Mouse (Mus musculus): ENCODE measurements around the gene D5Ertd579e.
A peak's percentile ranks its signal among the peaks of the same experiment; 100 is the strongest.

Gene D5Ertd579e

DNA sequence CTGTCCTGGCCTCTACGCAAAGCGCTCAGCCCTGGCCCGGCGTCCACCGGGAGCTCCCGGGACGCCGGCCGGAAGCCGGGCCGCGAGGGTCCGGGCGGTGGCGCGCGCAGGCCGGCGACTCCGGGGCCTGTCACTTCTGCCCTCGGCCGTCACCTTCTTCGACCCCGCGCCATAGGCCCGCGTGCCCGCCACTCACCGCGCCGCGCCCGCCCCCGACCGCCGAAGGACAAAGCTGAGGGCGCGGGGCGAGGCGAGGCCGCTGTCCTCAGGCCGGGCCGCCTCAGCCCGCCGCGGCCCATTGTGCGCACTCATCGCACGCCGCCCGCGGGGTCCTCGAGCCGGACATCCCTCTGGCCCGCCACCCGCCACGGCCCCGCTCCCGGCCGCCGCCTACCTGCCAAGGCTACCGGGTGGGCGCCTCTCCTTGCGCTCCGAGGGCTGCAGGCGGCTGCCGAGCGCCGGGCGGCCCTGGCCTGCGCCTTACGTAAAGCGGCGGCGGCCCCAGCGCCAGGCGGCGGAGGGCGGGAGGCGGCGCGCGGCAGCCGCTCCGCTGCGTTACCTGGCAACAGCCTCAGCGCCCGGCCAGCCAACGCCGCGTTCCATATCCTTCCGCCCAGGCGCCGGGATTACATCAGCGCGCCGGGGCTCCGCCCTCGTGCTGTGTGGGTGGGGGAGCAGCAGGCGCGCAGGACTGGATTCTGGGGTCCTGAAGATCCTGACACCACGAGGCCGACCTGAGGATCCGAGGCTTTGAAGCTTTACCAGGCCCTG, at the start of gene D5Ertd579e:
TSS of gene D5Ertd579e (minus strand) at position 564 of the 771 bp plus-strand sequence.
- peak; percentile 94 for DNase-seq (ENCODE audit: low spot score)

DNA sequence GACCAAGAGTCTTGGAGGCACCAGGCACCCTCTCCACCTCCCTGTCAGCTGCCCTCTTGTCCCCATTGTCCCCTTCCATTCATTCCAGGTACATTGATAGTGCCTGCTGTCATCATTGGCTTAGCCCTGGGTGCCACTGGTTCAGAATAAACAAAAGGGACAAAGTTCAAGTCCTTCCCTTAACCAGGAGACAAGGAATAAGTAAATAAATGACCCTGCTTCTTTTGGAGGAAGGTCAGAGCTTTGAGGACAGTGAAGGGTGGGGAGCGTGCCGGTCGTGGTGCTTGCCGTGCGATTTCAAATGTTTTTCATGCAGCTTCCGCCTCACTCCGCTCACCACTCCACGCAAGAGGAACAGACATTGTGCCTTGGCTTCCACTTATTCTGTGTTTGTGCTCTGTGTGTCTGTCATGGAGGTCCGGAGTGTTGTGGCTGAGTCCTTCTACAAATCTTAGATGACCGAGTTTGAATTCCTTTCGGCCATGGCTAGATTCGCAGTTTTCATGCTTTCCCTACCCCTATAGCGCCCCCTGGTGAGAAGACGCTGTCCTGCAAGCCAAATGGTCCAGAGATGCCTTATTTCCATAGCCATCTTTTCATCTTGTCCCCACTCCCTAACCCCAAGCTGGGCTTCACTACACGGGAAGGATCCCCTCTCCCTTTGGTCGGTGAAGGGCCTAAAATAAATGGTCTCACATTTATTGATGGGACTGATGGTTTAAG, 46.5 kb upstream of the D5Ertd579e start:
- peak; percentile 89 for DNase-seq (ENCODE audit: low spot score)

DNA sequence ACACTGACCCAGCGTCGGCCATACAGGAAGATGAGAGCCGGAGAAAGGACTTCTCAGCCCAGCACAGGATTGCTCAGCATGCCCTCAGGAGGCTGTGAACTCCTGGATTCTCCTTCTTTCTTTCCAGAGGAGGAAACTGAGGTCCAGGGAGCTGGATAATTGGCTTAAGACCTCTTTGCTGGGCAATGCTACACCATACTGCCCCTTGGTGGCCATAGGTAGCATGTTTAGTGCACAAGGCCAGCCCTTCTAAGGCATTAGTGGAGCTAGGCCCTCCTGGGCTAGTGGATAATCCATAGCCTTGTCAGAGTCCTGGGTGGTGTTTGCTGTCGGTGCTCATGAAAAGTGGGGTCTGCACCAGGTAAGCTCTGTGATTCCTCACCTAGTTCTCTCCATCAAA, 44.0 kb upstream of the D5Ertd579e start:
- no peak for DNase-seq (ENCODE audit: low spot score)

DNA sequence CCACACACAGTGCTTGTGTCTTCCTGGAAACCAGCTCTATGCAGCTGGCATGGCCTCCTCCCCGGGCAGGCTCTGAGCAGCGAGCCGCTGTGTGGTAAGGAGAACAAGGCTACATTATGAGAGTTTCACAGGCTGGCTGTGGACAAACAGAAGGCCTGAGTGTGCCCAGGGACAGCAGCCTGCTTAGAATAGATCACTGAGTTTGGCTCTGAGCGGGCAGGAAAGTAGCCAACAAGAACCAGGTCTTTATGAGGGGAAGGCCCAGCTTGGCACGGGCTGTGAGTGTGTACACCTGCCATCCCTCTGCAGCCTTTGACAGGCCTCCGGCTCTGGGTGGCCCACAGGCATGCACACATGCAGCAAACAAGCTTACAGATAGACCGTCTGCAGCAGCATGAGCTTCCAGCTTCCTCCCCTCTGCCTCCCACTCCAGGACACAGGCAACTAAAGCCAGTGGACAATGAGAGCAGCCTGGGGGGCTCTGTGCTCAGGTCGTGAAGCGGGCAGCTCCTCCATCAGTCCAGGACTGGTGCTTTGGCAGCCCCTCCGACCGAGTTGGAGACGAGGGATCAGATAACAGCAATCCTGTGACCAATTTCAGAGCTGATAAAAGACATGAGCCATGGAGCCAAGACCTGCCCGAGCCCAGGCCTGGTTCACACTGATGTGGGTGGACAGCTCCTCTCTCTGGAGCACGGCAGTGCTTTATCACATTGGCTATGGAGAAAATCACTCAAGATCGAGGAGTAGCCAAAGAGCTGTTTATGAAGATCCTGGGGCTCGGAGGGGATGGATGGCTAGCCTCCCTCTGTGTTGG, 43.2 kb upstream of the D5Ertd579e start:
- no peak for DNase-seq (ENCODE audit: low spot score)

DNA sequence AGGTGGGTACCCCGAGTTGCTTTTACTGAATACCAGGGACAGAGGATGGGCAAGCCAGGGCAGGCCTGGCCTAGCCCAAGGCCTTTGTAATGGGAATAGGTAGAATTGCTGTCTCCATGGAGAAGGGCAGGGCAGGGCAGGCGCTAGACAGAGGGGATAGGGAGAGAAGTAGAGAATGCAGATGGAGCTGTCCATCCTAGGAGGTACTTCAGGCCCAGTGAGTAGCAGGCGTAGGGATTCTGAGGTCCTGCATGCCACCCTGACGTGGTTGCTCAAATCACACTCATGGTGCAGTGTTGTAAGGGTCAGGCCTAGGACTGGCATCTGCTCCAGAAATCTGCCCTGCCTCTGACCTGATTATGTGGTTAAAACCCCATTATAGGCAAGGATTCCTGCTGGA, 41.9 kb upstream of the D5Ertd579e start:
- DNase-seq (ENCODE audit: low spot score): no peak

DNA sequence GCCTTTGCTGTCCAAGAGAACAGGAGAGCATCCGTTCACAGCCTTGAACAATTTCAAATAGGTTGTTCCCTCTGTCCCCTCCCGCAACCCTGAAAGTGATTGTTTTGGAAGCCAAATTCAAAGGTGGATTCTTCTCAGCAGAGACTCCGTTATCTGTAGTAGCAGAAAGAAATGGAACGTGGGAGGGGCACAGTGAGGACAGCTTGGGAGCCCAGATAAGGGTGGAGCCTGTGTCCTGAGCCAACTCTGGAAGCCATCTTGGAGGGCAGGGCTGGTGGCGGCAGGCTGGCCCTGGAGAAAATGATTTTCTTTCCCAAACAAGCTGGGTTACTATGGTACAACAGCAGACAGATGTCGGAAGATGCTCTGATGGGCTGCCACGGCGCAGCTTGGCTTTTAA, 40.2 kb upstream of the D5Ertd579e start:
- DNase-seq (ENCODE audit: low spot score): no peak

DNA sequence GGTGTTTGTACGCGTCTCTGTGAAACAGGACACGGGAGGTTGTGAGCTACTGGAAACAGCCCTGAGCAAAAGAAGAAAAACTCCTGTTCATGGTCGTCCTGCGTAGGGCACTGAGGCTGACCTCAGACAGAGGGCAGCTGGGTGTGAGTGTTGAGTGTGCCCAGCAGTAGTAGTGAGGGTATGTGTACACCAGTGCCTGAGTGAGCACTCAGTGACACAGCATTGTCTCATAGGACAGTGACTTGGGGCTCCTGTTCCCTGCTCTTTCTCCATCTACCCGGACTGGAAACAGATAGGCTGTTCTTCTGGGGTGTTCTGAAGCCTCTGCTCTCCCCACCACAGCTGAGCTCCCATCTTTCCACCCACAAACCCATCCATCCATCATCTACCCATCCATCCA, 39.3 kb upstream of the D5Ertd579e start:
- no peak for DNase-seq (ENCODE audit: low spot score)

DNA sequence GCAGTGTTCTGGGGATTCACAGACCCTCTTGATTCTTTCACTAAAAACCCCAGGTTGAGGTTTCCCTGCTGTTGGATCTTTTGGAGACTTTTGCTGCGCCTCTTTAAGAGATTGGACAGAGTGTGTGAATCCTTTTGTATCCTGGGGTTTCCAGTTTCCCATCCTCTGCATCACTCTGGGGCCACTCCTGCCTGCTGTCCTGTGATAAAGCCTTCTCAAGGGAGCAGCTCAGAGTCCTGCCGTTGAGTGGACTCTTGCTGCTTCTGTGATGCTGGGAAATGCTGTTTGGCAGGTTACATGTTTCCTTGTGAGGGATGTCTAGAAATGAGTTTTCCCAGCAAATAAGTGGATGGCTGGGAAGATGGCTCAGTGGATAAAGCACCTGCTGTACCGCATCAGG, 37.6 kb upstream of the D5Ertd579e start:
- no peak for DNase-seq (ENCODE audit: low spot score)

DNA sequence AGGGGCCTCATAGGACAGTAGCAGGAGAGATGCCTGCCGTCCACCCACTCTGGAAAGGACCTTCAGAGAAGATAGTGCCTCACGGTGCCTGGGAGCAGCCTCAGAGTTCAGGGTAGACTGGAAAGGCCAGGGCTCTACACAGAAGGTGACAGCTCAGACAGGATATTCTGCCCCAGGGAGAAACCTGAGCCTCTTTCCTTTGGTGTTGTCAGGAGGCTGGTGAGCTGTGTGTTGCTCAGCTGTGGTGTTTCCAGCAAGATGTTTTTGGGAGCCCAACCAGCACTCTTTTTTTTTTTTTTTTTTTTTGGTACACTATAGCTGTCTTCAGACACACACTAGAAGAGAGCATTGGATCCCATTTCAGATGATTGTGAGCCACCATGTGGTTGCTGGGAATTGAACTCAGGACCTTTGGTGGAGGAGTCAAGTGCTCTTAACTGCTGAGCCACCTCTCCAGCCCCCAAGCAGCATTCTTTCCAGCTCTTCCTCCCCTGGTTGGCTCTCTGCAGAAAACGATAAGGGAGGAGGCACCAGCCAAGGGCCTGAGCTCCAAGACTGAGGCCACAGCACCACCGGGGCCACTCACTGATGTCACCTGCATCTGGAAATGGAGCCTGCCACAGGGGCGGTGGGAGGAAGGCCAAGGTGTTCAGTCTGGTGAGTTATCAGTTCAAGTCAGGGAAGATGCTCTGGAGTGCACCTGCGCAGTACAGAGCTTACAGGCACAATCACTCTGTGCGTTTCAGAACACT, 36.3 kb upstream of the D5Ertd579e start:
- no peak for DNase-seq (ENCODE audit: low spot score)

DNA sequence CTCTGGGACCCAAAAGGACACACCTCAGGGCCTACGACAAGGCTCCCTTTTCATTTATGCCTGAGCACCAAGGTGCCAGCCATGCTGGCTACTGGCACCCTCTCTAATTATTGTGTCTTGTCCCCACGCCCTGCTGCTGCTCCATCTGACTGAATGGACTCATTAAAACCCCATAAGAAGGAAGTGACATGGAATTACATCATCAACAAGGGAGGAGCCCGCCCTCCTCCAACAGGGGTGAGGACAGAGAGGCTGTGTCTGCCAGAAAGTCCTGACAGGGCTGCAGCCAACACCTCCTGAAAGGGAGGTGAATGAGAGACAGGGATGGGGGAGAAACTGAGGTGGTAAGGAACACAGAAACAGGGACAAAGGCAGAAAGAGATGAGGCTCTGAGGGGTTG, 34.9 kb upstream of the D5Ertd579e start:
- no peak for DNase-seq (ENCODE audit: low spot score)

DNA sequence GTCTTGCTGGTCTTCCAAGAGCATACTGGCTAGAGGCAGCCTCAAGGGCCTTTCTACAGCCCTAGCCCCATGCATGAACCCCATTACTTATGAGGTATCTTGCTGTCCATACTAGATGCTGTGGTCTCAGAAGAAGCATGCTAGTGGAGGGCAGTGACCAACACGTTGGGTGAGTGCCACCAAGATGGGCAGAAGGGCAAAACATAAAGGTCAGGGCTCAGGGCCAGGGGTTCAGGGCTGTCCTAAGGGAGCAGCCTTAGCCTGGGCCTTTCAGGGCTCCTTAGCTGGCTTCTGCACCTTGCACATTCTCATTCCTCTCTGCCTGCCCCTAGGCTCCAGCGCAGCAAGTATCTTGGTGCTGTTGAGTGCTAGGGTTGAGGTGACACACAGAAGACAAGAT, 34.1 kb upstream of the D5Ertd579e start:
- no peak for DNase-seq (ENCODE audit: low spot score)

DNA sequence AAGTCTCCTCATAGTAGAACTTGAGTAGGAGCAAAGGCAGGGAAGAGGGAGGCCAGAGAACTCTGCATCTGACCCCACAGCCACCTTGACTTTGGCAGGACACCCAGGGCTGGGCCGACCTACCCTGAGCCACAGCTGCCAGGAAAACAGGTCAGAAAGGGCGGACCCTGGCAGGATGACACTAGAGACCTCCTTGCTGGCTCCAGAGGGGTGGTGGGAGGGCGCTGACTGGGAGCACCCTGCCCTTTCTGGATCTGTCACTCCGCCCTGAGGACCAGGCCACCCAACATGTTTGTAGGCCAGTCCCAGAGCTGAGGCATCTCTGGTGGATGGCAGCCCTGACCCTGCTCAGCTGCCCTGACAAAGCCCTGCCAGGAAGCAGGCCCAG, 33.3 kb upstream of the D5Ertd579e start:
- DNase-seq (ENCODE audit: low spot score): no peak

DNA sequence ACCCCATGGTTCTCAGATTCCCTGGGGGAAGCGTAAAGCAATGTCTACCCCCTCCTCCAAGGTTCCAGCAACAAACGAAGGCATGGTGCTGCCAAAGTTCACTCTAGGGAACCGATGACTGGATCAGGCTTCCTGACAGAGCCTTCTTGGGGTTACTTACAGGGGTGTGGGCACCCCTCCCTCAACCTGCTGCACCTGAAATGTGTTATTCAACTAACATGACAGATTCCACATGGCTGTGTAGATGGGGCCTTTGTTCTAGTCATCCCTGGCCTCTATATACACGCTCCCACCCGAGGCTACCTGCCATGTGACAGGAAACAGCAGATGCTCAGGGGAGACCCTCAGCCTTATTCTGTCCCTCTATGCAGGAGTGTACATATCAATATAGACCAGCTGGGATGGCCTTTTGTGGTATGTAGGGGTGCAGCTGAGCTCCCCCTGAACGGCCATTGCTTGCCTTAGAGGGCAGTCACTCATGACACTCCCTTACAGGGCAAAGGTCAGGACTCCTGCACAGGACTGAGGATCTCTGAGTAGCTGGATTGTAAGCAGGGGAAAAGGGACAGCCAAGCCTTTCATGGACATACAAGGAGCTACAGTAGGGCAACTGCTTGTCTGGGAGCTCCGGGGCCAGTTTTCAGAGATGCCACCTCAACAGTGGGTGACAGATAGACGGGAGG, 32.7 kb upstream of the D5Ertd579e start:
- DNase-seq (ENCODE audit: low spot score): no peak

DNA sequence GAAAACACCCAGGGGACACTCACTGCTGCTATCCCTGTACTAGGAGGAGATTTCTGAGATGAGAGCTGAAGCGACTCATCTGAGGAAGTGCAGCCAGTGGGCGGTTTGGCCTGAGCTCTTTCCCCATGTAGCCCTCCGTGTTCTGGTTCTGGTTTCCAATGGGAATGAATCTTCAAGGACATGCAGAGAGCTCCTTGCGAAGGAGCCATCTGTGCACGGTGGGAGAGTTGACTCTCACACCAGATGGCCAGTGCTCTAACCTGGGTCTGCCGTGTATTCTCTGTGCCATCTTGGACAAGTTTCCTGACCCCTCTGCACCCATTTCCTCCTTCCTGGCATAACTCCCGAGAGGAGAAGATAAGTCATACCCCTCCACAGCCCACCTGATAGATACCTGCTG, 32.0 kb upstream of the D5Ertd579e start:
- DNase-seq (ENCODE audit: low spot score): no peak

DNA sequence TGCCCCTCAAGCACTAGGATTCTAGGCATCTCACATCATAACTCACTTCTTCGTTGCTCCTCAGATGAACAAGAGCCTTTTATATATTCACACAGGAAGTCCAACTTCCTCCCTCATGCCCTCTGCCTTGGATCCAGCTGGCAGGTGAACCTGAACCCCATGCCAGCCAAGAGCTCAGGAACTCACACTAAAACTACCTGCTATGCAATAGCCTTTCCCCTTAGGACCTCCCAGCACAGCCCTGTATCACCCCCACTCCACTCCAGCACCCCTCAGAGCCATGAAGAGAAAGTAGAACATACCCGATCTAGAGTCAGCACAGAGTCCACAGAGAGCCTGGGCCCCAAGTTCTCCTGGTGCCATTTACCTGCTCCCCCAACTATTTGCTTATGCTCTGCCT, 31.3 kb upstream of the D5Ertd579e start:
- DNase-seq (ENCODE audit: low spot score): no peak

DNA sequence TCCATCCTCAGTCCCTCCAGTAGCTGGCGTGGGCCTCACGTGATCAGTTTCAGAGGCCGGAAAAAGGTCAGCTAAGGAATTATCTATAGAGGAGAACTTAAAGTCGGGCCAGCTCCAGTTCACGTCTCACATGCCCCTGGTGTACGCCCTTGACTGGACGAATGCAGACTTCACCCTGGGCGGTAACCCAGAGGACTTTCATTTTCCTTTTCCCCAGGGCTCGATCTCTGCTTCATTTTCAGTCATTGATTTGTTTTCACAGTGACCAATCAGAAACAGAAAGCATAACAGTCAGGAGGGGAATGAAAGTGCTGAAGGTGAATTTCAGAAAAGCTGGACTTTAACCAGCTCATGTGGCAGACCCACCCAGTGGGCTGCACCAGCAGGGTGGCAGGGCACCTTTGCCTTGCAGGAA, 30.6 kb upstream of the D5Ertd579e start:
- DNase-seq (ENCODE audit: low spot score): no peak

DNA sequence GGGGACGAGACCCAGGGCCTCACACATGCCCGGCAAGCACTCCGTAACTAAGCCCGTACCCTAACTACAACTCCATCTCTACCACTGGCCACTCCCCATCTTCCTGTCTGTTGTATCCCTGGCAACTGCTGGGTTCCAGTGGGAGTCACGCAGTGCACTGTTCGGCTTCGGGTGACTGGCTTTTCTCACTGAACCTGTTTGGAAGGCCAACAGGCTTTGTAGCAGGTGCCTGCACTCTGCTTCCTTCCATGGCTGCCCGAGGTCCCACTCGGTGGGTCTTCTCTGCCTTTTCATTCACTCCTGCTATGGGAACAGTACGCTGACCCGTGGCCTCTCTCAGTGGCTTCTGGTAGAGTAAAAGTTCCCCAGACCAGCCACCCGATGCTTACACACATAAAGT, 30.0 kb upstream of the D5Ertd579e start:
- DNase-seq (ENCODE audit: low spot score): no peak

DNA sequence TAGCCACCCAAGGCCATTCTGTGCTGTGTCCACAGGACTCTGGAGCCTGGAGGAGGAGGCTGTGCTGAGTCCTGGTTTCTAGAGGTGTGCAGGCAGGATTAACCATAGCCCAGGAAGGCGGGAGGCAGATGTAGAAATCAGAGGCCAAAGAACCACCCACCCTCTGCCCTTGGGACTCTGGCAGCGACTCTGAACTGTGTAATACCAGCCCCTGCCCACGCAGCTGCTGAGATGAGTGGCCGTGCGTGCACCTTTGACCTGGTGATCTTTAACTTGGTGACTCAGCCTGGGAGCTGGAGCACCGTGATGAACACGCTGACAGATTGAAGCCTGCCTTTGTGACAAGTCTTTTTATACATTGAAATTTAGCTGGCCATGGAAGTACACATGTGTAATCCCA, 28.4 kb upstream of the D5Ertd579e start:
- DNase-seq (ENCODE audit: low spot score): no peak

DNA sequence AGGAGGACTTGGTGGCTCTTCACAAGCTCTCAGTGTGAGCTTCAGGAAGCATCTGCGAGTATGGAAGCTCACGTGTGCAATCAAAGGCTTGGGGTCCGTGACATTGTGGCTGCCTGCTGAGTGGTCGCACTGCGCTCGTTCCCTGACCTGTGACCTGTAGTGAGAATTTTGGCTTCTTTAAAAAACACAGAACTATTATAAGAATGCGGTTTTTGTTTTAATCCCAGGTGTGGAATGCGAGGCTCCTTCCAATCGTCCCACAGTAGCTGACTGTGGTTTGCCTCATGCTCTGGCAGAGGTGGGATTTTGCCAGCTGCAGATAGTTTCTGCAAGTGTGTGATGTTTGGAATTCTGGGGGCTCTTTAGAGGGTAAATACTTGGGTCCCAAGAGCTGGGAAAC, 27.5 kb upstream of the D5Ertd579e start:
- no peak for DNase-seq (ENCODE audit: low spot score)

DNA sequence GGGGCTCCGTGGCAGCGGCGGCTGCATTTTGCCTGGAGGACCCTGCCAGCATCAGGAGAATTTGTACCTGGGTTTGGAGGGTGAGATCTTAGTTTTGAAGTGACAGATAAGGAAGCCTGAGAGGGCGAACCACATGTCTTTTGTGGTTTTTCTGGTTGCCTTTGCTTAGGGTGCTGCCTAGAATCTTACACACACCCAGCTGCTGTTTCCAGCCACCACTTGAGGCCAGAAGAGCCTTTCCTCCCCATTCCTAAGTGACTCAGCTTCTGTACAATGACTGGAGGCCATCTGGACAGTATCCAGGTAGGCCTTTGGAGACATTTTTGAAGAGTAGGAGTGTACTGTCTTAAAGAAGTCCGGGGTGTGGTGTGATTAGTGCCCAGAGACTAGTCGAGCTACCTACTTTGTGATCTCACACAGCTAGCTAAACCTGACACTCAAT, 26.6 kb upstream of the D5Ertd579e start:
- DNase-seq (ENCODE audit: low spot score): no peak

DNA sequence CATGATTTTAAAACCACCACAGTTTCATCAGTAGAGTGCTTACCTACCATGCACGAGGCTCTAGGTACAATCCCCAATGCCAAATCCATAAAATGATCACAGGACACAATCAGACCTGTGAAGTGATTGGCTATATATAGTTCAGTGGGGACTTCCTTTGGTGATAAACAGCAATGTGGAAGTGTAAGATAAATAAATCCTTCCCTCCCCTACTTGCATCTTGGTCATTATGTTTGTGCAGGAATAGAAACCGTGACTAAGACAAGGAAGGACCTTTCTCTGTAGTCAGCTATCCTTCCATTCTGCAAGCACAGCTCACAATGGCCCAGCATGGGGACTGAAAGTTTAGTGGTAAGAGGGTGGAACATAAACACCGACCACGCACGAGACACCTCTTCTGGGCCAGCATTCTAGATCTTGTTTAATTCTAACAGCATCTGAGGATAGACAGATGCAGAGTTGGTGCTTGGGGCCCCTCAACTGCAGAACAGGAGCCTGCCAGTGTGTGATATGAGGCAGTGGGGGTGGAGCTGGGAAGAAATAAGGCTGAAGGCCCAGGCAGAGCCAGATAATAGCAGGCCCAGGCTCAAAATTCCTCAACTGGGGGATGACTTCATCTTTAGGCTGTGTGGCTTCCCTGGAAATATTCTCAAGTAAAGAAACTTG, 25.0 kb upstream of the D5Ertd579e start:
- DNase-seq (ENCODE audit: low spot score): no peak

Measured in urinary bladder, postnatal 25 days (tissue).